Mouse (Mus musculus) liver, postnatal 0 days (tissue): ENCODE results near the gene Wnt8b.

Source experiments
- CTCF ChIP-seq: sonication (generic); IDR thresholded peaks from 2 replicates; pipeline ENCODE4 v1.5.1; 2016; ENCODE audit warnings: antibody characterized with exemption, low read depth
- EP300 ChIP-seq: IDR thresholded peaks from 2 replicates; pipeline ENCODE4 v1.6.1; 2016; ENCODE audit warnings: antibody characterized with exemption, low read depth, mild to moderate bottlenecking

DNA sequence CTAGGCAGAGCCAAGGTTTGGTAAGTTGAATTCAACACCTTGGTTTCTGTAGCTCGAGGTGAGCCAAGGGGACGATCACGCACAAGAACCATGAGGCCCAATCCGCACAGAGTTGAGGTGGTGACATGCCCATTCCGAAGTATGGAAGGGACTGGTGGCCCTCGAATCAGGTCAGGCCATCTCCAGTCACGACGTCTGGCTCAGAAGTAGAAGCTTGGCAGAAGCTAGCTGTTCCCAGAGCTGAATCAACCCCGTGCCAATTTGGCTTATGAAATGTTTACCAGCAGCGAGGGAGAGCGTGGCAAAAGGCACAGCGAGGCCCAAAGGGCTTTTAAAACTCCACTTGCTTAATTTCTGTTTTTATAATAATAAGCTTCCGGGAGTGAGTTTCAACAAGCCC, 34.6 kb upstream of the Wnt8b start:
- TF ChIP-seq CTCF = no peak
- no peak for TF ChIP-seq EP300
